ENCODE assay signal across 12 mouse cellular contexts in the genomic region with DNA sequence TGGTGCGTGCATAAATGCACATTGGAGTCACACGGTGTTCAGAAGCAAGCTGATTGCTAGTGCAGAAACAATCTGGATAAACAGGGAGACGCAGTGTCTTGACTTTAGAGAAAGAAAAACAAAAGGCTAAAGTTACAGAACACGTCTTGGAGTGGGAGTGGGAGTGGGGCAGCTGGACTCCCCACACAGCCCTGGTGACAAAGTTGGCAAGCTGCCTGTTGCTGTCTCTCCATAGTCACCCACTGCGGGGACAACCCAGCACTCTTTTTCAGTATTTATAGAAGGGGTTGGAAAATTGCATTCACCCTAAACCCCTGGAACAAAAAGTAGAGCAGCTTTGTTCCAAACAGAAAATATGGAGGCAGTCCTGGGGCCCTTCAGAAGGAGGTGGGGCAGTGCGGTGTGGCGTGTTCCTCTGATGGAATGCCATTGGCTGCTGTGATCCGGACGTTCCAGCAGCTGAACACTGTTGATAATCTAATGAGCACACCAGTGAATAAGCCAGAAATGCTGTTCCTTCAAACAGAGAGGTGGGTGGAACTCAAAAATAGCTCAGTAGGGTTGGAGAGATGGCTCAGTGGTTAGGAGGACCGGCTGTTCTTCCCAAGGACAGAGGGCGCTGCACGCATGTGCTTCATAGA. TPM values are rescaled to one million over a fixed set of nuclear protein-coding genes. Genes with fewer than 3 reads are reported as not detected.
DNase-seq lines count a peak whose midpoint lies in the region; ATAC-seq and TF ChIP-seq lines count a peak whose summit lies in the region.
"Had no signal": no experiment of that assay in that cellular context is flagged by ENCODE, and none has a peak within 500 bp of the region (broad histone marks: within the 10 kb centered on the region; RNA-seq: fewer than 3 reads in every experiment).

No protein-coding gene starts in this region.

- no peak for TF ChIP-seq POLR2A in limb, embryonic 14.5 days (IDR thresholded peaks at IDR 0.05; ENCODE audit: borderline replicate concordance, extremely low read depth, insufficient read depth, insufficient read length)

- 0 out of 2 replicates have a peak overlapping the region, but pooled peaks have one; percentile 8 for H3K27ac ChIP-seq in heart, embryonic 12.5 days (ENCODE audit: poor library complexity, severe bottlenecking)
- no peak overlapping the region for H3K27ac ChIP-seq in heart, embryonic 11.5 days (ENCODE audit: low read depth, low read length)
- H3K27ac ChIP-seq in limb, embryonic 14.5 days (replicated peaks; ENCODE audit: low read depth, low read length): 0 out of 2 replicates have a peak overlapping the region, but pooled peaks have one; percentile 2
- peak overlapping the region; percentile 69 for H3K27ac ChIP-seq in stomach, embryonic 16.5 days (ENCODE audit: low read length)
- H3K27ac ChIP-seq: forebrain, embryonic 12.5 days had no signal

- peaks cover 15% of the 10 kb centered on the region for H3K27me3 ChIP-seq in heart, embryonic 12.5 days (replicated peaks)
- H3K27me3 ChIP-seq in heart, embryonic 11.5 days (ENCODE audit: control insufficient read depth, insufficient read depth, low read length): 0 out of 2 replicates have a peak, but pooled peaks cover 5% of the 10 kb centered on the region
- 0 out of 2 replicates have a peak, but pooled peaks cover 1% of the 10 kb centered on the region for H3K27me3 ChIP-seq in limb, embryonic 14.5 days (ENCODE audit: control insufficient read depth, insufficient read depth, low read length)
- 0 out of 2 replicates have a peak, but pooled peaks cover 3% of the 10 kb centered on the region for H3K27me3 ChIP-seq in stomach, embryonic 16.5 days (ENCODE audit: control insufficient read depth, insufficient read depth, low read length)

- peaks cover 11% of the 10 kb centered on the region; the same call in 1 of the 2 replicates for H3K9me3 ChIP-seq in heart, embryonic 12.5 days (replicated peaks)
- H3K9me3 ChIP-seq in heart, embryonic 11.5 days (replicated peaks; ENCODE audit: control insufficient read depth, low read length): no peaks in the 10 kb centered on the region
- no peaks in the 10 kb centered on the region for H3K9me3 ChIP-seq in limb, embryonic 14.5 days (ENCODE audit: control insufficient read depth, low read length)
- no peaks in the 10 kb centered on the region for H3K9me3 ChIP-seq in stomach, embryonic 16.5 days (replicated peaks; ENCODE audit: control insufficient read depth, low read length)
- H3K9me3 ChIP-seq: forebrain, embryonic 12.5 days had no signal

- peaks cover 9% of the 10 kb centered on the region for H3K4me1 ChIP-seq in heart, embryonic 12.5 days (replicated peaks)
- H3K4me1 ChIP-seq in heart, embryonic 11.5 days (ENCODE audit: control insufficient read depth, insufficient read depth, low read length): peaks cover 3% of the 10 kb centered on the region; the same call in 1 of the 2 replicates
- H3K4me1 ChIP-seq in limb, embryonic 14.5 days (ENCODE audit: control insufficient read depth, insufficient read depth, low read length): no peaks in the 10 kb centered on the region; the same call in 1 of the 2 replicates
- H3K4me1 ChIP-seq in stomach, embryonic 16.5 days (ENCODE audit: control insufficient read depth, insufficient read depth, low read length): peaks cover 2% of the 10 kb centered on the region; the same call in 1 of the 2 replicates
- H3K4me1 ChIP-seq: forebrain, embryonic 12.5 days had no signal

- ATAC-seq in heart, embryonic 12.5 days (ENCODE audit: insufficient number of reproducible peaks, low FRiP score): 0 out of 2 replicates have a peak, but pooled peaks have one; percentile 42
- no peak for ATAC-seq in heart, embryonic 11.5 days (replicated peaks; ENCODE audit: insufficient number of reproducible peaks, low FRiP score, low TSS enrichment)
- peak; percentile 53; the same call in 1 of the 2 replicates for ATAC-seq in limb, embryonic 14.5 days (ENCODE audit: low FRiP score, low read depth)
- peak; percentile 64; the same call in 1 of the 2 replicates for ATAC-seq in stomach, embryonic 16.5 days (ENCODE audit: insufficient read depth, low FRiP score)
- ATAC-seq: hindbrain, embryonic 16.5 days had no signal

- no peak overlapping the region for H3K4me2 ChIP-seq in heart, embryonic 12.5 days
- H3K4me2 ChIP-seq in heart, embryonic 11.5 days: no peak overlapping the region
- no peak overlapping the region for H3K4me2 ChIP-seq in limb, embryonic 14.5 days (replicated peaks; ENCODE audit: low read depth, low read length, severe bottlenecking)
- no peak overlapping the region for H3K4me2 ChIP-seq in stomach, embryonic 16.5 days (ENCODE audit: low read depth, low read length)
- H3K4me2 ChIP-seq: forebrain, embryonic 12.5 days had no signal

- H3K9ac ChIP-seq in heart, embryonic 12.5 days: no peak overlapping the region
- no peak overlapping the region for H3K9ac ChIP-seq in heart, embryonic 11.5 days (ENCODE audit: low read depth, low read length)
- H3K9ac ChIP-seq in limb, embryonic 14.5 days (ENCODE audit: low read depth, low read length, severe bottlenecking): no peak overlapping the region
- no peak overlapping the region for H3K9ac ChIP-seq in stomach, embryonic 16.5 days (ENCODE audit: low read length)
- H3K9ac ChIP-seq: forebrain, embryonic 12.5 days had no signal

- peak; percentile 41 to 58 for DNase-seq in kidney, postnatal 4 days
- no peak for DNase-seq in kidney, adult 9 months
- DNase-seq in limb, embryonic 14.5 days (ENCODE audit: low spot score): no peak
- no peak for DNase-seq in cerebellum, adult 8-10 months
- no peak for DNase-seq in spleen, adult 18-20 months
- DNase-seq: embryo, embryonic 11 days; gastrocnemius, postnatal 36 days had no signal

- H3K36me3 ChIP-seq in heart, embryonic 12.5 days: no peaks in the 10 kb centered on the region
- H3K36me3 ChIP-seq in heart, embryonic 11.5 days (ENCODE audit: control insufficient read depth, insufficient read depth, low read length): no peaks in the 10 kb centered on the region
- H3K36me3 ChIP-seq in limb, embryonic 14.5 days (ENCODE audit: control insufficient read depth, insufficient read depth, low read length): no peaks in the 10 kb centered on the region
- no peaks in the 10 kb centered on the region for H3K36me3 ChIP-seq in stomach, embryonic 16.5 days (ENCODE audit: control insufficient read depth, insufficient read depth, low read length)
- H3K36me3 ChIP-seq: forebrain, embryonic 12.5 days had no signal

- WGBS in heart, embryonic 12.5 days: 59% methylated on average over 12 of the region's 12 CpGs
- WGBS in heart, embryonic 11.5 days (ENCODE audit: insufficient replicate concordance): 68% methylated on average over 12 of the region's 12 CpGs
- 74% methylated on average over 12 of the region's 12 CpGs for WGBS in limb, embryonic 14.5 days
- WGBS in stomach, embryonic 16.5 days: 63% methylated on average over 12 of the region's 12 CpGs

- H3K4me3 ChIP-seq in heart, embryonic 12.5 days: no peak overlapping the region
- H3K4me3 ChIP-seq in heart, embryonic 11.5 days (ENCODE audit: low read depth, low read length): no peak overlapping the region
- H3K4me3 ChIP-seq in limb, embryonic 14.5 days (replicated peaks; ENCODE audit: low read length): no peak overlapping the region
- H3K4me3 ChIP-seq in stomach, embryonic 16.5 days (replicated peaks; ENCODE audit: low read length): no peak overlapping the region
- H3K4me3 ChIP-seq: forebrain, embryonic 12.5 days had no signal

RNA-seq across cellular contexts. Expression of a gene that starts 17.5 kb away (rescaled TPM):
- polyA plus RNA-seq in heart, embryonic 12.5 days (2016; fragmentation: Nextera tagmentation; extraction: Ambion mirVana): 10.1 and 10.6 TPM in 2 replicates
- 8.6 and 12.0 TPM in 2 replicates for polyA plus RNA-seq in heart, embryonic 11.5 days (2014; fragmentation: Nextera tagmentation; extraction: Ambion mirVana)
- 16.1 and 24.1 TPM in 2 replicates for polyA plus RNA-seq in limb, embryonic 14.5 days (2012; rRNA removed)
- polyA plus RNA-seq in limb, embryonic 14.5 days (2014; fragmentation: Nextera tagmentation; extraction: Ambion mirVana): 14.3 and 15.1 TPM in 2 replicates
- polyA plus RNA-seq in stomach, embryonic 16.5 days (2015; fragmentation: Nextera tagmentation; extraction: Ambion mirVana): 34.5 and 40.4 TPM in 2 replicates

RNA-seq across cellular contexts. Expression of a gene that starts 43.9 kb away (rescaled TPM):
- polyA plus RNA-seq in heart, embryonic 12.5 days (2016; fragmentation: Nextera tagmentation; extraction: Ambion mirVana): 28.0 and 30.1 TPM in 2 replicates
- polyA plus RNA-seq in heart, embryonic 11.5 days (2014; fragmentation: Nextera tagmentation; extraction: Ambion mirVana): 15.3 and 17.7 TPM in 2 replicates
- polyA plus RNA-seq in limb, embryonic 14.5 days (2012; rRNA removed): 27.2 and 33.5 TPM in 2 replicates
- 30.2 and 34.8 TPM in 2 replicates for polyA plus RNA-seq in limb, embryonic 14.5 days (2014; fragmentation: Nextera tagmentation; extraction: Ambion mirVana)
- 23.4 and 26.5 TPM in 2 replicates for polyA plus RNA-seq in stomach, embryonic 16.5 days (2015; fragmentation: Nextera tagmentation; extraction: Ambion mirVana)

Comparison
In these comparisons a context has a peak if more than half of its experiments do, and no peak if none do; other contexts are left out.
1. DNase-seq: peak in kidney, postnatal 4 days (2 of 2); none in kidney, adult 9 months (single experiment), limb, embryonic 14.5 days (single experiment), cerebellum, adult 8-10 months (single experiment) and spleen, adult 18-20 months (0 of 2).